Mouse (Mus musculus) small intestine, adult 2 months (tissue): ENCODE measurements at regions not wholly inside any gene's neighbourhood (a gene's known extent, or its start where the extent isn't known, plus 50 kb on each side); places are given as distances from the start of the nearest gene placed in this dataset.

Experiments
- CTCF ChIP-seq: fragments of 200-500 bp; IDR thresholded peaks from 2 replicates; pipeline ENCODE4 v1.5.1; 2012; ENCODE audit warnings: low read depth, mild to moderate bottlenecking, control low read depth, inconsistent platforms, low read length, moderate library complexity, mixed read lengths; ENCODE audit not compliant: insufficient replicate concordance, insufficient read length; ENCODE audit errors: extremely low read depth
- POLR2A ChIP-seq: fragments of 200-500 bp; IDR thresholded peaks from 2 replicates; pipeline ENCODE4 v1.6.1; 2012; ENCODE audit warnings: low read depth, mild to moderate bottlenecking, control low read depth, inconsistent platforms, low read length, moderate library complexity

DNA sequence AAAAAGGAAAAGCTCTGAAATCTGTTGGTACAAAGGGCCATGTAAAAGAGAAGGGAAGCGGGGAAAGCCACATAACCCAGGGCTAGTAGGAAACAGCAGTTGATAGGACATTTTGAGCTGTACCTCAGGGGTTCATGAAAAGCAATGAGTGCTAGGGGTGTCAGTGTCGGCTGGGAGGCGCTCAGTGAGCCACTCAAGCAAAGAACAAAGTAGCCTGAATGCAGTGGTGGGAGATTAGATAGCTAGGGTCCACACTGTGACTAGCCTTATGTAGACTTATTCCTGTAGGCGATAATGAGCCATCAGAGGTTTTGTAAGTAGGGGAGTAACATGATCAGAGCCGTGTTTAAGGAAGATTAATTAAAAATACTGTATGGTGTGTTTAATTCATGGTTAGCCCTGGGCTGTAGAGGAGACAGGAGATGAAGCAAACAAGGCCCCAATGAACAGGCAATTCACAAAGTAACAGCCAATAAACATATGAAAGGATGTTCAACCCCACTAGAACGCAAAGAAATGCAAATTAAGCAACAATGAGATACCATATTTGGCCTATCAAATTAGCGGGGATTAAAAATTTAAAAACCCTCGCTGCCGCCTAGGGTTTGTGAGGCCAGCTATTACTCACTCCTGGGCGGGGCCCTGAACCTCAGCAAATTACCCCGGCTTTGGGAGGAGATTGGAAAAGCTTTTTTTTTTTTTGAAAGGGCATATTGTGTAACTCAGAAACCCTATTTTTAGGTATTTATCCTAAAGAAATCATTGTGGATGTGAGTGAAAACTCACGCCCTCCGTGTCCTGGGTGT, 85.1 kb upstream of the Pja1 start:
- TF ChIP-seq CTCF (no peak), POLR2A (no peak)
